Mouse (Mus musculus) left cerebral cortex, adult 8-10 months (tissue): ENCODE data around the gene Kalrn. TPM values are rescaled to one million over a fixed set of nuclear protein-coding genes. Genes with fewer than 3 reads are reported as not detected.
A peak's percentile ranks its signal among the peaks of the same experiment; 100 is the strongest.

Source experiments
- DNase-seq, 2 experiments: peaks; one replicate each; pipeline ENCODE4 v3.0.0; 2022; ENCODE audit warnings: low spot score in 2 of 2
- total RNA-seq, 4 experiments: library from RNA; stranded (reverse); gene quantifications; 2 replicates each; pipeline ENCODE4 v1.2.4; 2022

The Kalrn gene
- total RNA-seq, 4 experiments from 2014 or later: 485 to 551 (median 491) TPM

- no peak for DNase-seq
Observed at GRCm38 (mm10) chr16:33998011-33998410, 575.3 kb downstream of the Kalrn start.

DNA sequence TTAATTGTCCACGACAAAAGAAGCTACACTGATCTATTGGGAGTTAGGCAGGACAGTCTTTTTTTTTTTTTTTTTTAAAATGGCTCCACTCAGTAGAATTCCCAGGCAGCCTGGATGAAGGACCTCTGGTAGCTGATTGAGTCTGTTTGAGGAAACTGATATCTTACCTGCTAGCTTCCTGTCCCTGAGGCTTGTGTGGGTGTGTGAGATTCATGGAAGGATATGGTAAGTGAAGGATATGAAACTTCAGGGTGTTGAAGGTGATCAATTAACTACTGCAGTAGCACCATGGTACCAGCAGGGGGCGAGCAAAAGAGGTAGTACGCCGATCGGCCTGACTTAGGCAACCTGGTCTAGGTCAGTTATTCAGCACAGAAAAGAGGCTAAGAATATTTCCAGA is 577.3 kb downstream of the Kalrn start:
- DNase-seq: no peak

DNA sequence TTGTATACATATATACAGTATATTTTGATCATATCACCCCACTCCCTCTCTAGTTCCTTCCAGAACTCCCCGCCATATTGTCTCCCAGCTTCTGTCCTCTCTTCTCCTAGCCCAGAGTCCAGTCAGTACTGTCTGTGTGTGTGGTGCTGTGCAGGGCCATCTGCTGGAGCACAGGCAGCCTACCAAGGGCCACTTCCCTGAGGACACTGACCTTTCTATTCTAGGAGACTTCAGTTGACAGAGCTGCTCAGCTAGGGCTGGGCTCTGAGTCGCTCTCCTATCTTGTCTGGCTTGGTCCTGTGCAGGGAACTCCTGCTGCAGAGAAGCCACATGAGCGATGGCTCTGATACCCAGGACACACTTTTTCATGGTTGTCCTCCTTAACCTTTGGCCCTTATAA is 577.8 kb downstream of the Kalrn start:
- no peak for DNase-seq

DNA sequence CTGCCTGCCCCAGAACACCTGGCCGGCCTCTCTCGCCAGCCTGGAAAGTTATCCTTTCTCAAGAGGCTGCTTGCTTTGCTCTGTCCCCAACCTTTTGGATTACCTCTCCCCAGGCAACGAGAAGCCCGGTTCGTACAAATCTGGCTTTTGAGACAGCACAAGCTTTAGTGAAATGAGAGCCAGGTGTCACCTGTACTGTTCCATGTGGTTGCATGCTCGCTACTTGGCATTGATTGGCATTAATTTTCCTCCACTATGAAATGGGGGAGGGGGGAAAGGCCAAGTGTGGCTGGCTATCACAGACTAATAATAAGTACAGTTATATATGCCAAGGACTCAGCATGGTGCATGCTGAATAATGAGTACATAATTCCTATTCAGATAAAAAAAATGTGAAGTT is 579.0 kb downstream of the Kalrn start:
- no peak for DNase-seq

DNA sequence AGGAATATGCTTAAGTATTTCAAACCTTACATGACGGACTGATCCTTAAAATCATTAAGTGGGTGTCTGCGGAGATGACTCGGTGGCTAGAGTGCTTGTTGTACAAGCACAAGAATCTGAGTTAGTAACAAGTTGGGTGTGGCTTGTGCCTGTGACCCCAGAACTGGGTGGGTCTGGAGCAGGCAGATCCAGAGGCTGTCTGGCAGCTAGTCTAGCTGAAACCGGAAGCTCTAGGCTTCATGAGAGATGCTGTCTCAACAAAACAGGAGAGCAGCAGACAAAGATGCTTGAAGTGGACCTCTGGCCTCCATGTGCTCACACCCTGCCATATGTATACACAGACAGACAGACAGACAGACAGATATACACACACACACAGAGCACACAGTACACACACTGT is 582.6 kb downstream of the Kalrn start:
- DNase-seq: no peak

DNA sequence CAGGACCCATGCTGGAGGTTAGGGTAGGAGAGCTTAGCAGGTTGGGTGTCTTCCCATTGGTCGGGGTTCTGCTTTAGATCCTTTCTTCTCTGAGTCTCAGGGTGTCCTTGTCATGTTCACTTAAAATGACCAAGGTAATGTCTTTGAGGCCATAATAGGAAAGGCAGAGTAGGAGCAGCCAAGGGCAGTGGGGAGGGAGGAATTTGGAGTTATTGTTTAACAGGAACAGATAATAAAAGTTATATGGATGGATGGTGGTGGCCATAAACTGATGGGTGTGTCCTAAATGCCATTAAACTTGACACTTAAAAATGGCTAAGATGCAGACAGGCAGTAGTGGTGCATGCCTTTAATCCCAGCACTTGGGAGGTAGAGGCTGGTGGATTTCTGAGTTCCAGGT is 584.2 kb downstream of the Kalrn start:
- no peak for DNase-seq

GRCm38 (mm10) chr16:33988358-33989012 is 584.8 kb downstream of the Kalrn start:
- DNase-seq: no peak

- DNase-seq: no peak
Observed at GRCm38 (mm10) chr16:33986993-33987392, 586.3 kb downstream of the Kalrn start.

DNA sequence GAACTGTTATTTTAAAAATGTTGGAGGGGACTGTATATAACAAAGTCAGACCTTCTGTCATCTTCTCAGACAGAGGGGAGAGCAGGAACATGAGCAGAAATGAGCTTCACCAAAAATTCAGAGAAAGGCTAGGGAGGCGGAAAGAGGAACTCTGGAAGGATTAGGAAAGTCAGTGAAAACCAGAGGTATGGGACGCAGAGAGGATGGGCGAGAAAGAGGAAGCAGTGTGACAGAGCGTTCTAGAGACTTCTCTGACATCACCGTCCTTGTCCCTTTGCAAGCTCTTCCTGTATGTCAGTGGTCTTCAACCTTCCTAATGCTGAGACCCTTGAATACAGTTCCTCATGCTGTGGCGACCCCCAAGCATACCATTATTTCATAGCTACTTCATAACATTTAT is 588.0 kb downstream of the Kalrn start:
- no peak for DNase-seq

GRCm38 (mm10) chr16:33983712-33984111 is 589.6 kb downstream of the Kalrn start:
- no peak for DNase-seq

DNA sequence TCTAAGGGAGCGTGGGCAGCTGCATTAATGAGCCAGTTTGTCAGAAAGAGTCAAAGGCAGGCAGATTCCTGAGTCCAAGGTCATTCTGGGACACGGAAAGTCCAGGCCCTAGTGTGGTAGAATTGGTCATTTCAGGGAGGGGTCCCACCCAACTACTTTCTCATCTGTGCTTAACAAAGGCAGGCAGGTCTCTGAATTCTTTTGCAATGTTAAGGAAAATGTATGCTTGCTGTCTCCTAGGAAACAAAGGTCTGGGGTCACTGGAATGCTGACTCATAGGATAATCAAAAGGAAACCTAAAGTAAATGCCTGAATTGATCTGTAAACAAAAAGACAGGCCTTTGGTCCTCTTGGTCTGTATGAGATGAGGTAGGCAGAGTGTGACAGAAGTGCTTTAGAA is 593.5 kb downstream of the Kalrn start:
- no peak for DNase-seq

- no peak for DNase-seq
Observed at GRCm38 (mm10) chr16:33967283-33967640, 606.1 kb downstream of the Kalrn start.

DNA sequence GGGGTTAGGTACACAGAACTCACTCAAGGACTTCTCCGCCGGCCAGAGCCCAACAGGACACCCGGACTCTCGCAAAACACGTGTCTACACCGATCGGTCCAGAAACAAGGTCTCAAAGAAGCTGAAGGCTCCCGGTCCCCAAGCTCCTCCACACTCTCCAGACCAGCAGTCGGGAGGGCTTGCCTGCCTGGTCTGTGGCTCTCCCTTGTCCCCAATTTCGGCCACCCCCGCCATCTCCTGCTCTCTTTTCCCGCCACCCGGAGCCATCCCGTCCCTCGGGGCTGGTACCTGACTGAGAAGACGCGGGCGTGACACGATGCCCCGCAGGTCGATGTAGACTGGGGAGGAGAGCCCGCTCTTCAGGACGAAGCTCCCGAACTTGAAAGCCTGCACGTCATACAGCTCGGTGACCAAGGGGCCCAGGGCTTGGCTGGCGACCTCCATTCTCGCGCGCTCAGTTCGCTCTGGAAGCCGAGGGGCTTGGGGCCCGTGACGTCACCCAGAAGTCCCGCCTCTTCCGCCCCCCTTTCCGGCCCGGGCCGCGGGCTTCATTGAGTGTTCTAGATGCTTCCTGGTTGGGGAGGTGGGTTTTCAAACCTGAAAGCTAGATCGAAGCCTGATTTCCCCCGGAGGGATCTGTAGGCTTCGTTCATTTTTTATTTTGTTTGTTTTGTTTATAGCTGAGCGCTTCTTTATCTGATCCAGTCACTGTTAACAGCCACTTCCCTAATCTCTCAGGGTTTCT is 606.6 kb downstream of the Kalrn start, which contains the start of gene Umps:
TSS of gene Umps (minus strand) at position 501 of the 745 bp plus-strand sequence.
- peak; percentile 71 to 75 for DNase-seq

DNA sequence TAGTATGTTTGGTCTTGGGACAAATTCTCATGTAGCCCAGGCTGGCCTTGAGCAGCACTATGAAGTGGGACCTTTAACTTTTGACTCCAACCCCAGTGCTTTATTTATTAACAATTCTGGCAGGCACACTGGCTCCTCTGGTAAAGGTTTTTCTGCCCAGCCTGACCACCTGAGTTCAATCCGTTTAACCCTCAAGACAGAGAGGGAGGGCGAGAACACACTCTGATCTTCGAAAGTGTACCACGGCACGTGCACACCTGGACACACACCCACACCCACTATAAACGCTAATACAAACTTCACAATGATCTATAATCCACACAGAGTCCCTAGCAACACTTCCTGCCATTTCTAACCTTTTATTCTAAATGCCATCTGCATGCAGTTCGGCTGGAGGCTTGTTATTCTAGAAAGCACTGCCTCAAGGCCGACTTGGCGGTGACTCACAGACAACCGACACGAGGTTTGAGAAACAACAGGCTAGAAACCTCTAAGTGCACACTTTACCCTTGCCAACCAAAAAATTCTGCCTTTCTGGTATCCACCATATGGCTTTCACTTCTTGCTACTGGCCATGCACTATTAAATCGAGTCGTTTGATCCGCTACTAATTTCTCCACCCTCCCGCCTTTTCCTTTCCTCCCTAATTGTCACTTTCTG is 607.3 kb downstream of the Kalrn start:
- no peak for DNase-seq

- DNase-seq: no peak
Observed at GRCm38 (mm10) chr16:33963509-33963908, 609.8 kb downstream of the Kalrn start.

GRCm38 (mm10) chr16:33954793-33955192 is 618.5 kb downstream of the Kalrn start:
- DNase-seq: no peak

GRCm38 (mm10) chr16:33953008-33953407 is 620.3 kb downstream of the Kalrn start:
- no peak for DNase-seq

GRCm38 (mm10) chr16:33950830-33951229 is 622.5 kb downstream of the Kalrn start:
- peak; percentile 49 to 57 for DNase-seq

- no peak for DNase-seq
Observed at GRCm38 (mm10) chr16:33950386-33950785, 622.9 kb downstream of the Kalrn start.

GRCm38 (mm10) chr16:33947664-33948571 is 625.4 kb downstream of the Kalrn start:
- DNase-seq: no peak

DNA sequence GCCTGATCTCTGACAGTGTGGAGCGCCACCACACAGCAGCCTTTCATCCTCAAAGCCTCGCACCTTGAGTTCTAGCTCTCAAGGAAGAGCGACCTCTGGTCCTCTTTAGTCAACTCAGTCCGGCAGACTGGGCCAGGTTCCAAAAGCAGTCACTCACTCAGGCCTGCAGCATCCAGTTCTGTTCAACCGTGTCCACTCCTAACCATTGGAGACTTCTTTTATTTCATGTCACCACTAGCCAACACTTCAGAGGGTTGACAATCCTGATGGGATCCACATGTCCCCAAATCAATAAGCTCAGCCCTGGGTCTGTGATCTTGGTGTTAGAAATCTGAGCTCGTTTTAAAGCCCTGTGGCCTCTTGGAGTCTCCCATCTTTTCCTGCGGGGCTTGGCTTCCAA is 627.3 kb downstream of the Kalrn start:
- DNase-seq: no peak
